Mouse (Mus musculus) MEL (cell line): Measurements from ENCODE around the gene Prkce. TPM values are rescaled to one million over a fixed set of nuclear protein-coding genes. Genes with fewer than 3 reads are reported as not detected.

Experiments used
- DNase-seq: peaks from one replicate; pipeline ENCODE4 v3.0.0; 2011; ENCODE audit warnings: low read depth, low spot score
- H3K27ac ChIP-seq: 2 replicates; pipeline ENCODE4 v1.5.1; 2012; ENCODE audit warnings: low read depth, mild to moderate bottlenecking, control low read depth, low read length, moderate library complexity; ENCODE audit not compliant: control insufficient read depth
- H3K27me3 ChIP-seq, 2 experiments: fragments of 150-350 bp in 1 of 2; sonication (generic) in 1 of 2; 2 replicates each; pipeline ENCODE4 v1.6.1; 2012; ENCODE audit warnings: low read length in 2 of 2, mild to moderate bottlenecking in 2 of 2, improper control_type of control experiment in 1 of 2, moderate library complexity in 1 of 2; ENCODE audit not compliant: insufficient read depth in 2 of 2, control insufficient read depth in 1 of 2
- H3K36me3 ChIP-seq, 2 experiments: 2 replicates each; pipeline ENCODE4 v1.6.1; 2012 to 2014; ENCODE audit warnings: low read length in 2 of 2, improper control_type of control experiment in 1 of 2, inconsistent platforms in 1 of 2, mild to moderate bottlenecking in 1 of 2; ENCODE audit not compliant: insufficient read depth in 2 of 2, control insufficient read depth in 1 of 2
- H3K4me1 ChIP-seq, 2 experiments: fragments of 150-350 bp in 1 of 2; sonication (generic) in 1 of 2; 2 replicates each; pipeline ENCODE4 v1.6.1; 2012; ENCODE audit warnings: low read length in 2 of 2, improper control_type of control experiment in 1 of 2, mild to moderate bottlenecking in 1 of 2; ENCODE audit not compliant: insufficient read depth in 2 of 2, control insufficient read depth in 1 of 2
- H3K4me3 ChIP-seq, 2 experiments: fragments of 150-350 bp in 1 of 2; sonication (generic) in 1 of 2; 2 replicates each; pipeline ENCODE4 v1.5.1; 2012; ENCODE audit warnings: low read depth in 2 of 2, low read length in 2 of 2, mild to moderate bottlenecking in 2 of 2, moderate library complexity in 2 of 2, control low read depth in 1 of 2, improper control_type of control experiment in 1 of 2; ENCODE audit not compliant: control insufficient read depth in 1 of 2, insufficient read depth in 1 of 2
- H3K79me2 ChIP-seq: 2 replicates; pipeline ENCODE4 v1.6.1; 2012; ENCODE audit warnings: mild to moderate bottlenecking, low read length, moderate library complexity; ENCODE audit not compliant: control insufficient read depth, poor library complexity, insufficient read depth
- H3K9ac ChIP-seq: 2 replicates; pipeline ENCODE4 v1.6.1; 2012; ENCODE audit warnings: low read depth, mild to moderate bottlenecking, control low read depth, low read length, moderate library complexity; ENCODE audit not compliant: control insufficient read depth, poor library complexity, severe bottlenecking
- H3K9me3 ChIP-seq: fragments of 150-350 bp; sonication (generic); replicated peaks from 2 replicates; pipeline ENCODE4 v1.6.1; 2012; ENCODE audit warnings: mild to moderate bottlenecking, low read length, improper control_type of control experiment, moderate library complexity; ENCODE audit not compliant: insufficient read depth
- BHLHE40 ChIP-seq: IDR thresholded peaks from 2 replicates; pipeline ENCODE4 v1.6.1; 2012; ENCODE audit warnings: low read depth, mild to moderate bottlenecking, inconsistent platforms, low read length, improper control_type of control experiment, borderline replicate concordance
- CHD2 ChIP-seq: IDR thresholded peaks from 2 replicates; pipeline ENCODE4 v1.6.1; 2011; ENCODE audit warnings: low read length, improper control_type of control experiment
- CTCF ChIP-seq, 3 experiments: IDR thresholded peaks in 2 of 3; conservative IDR thresholded peaks in 1 of 3; 2 replicates each; pipeline ENCODE4 v1.5.1; 2011 to 2012; ENCODE audit warnings: low read length in 3 of 3, low read depth in 2 of 3, mild to moderate bottlenecking in 2 of 3, improper control_type of control experiment in 1 of 3, inconsistent platforms in 1 of 3, mixed read lengths in 1 of 3, moderate library complexity in 1 of 3; ENCODE audit not compliant: control insufficient read depth in 1 of 3, insufficient read depth in 1 of 3, poor library complexity in 1 of 3, severe bottlenecking in 1 of 3
- ELF1 ChIP-seq: IDR thresholded peaks from 2 replicates; pipeline ENCODE4 v1.6.1; 2014; ENCODE audit warnings: low read depth, mild to moderate bottlenecking, inconsistent platforms, low read length, improper control_type of control experiment, moderate library complexity
- EP300 ChIP-seq, 2 experiments: IDR thresholded peaks; 2 replicates each; pipeline ENCODE4 v1.6.1; 2011; ENCODE audit warnings: improper control_type of control experiment in 2 of 2, low read length in 2 of 2, low read depth in 1 of 2, mild to moderate bottlenecking in 1 of 2
- ETS1 ChIP-seq: IDR thresholded peaks from 2 replicates; pipeline ENCODE4 v1.6.1; 2012; ENCODE audit warnings: low read depth, mild to moderate bottlenecking, inconsistent platforms, low read length, improper control_type of control experiment, moderate library complexity
- GATA1 ChIP-seq: IDR thresholded peaks from 2 replicates; pipeline ENCODE4 v1.6.1; 2011; ENCODE audit warnings: low read depth, low read length, improper control_type of control experiment
- JUND ChIP-seq: IDR thresholded peaks from 2 replicates; pipeline ENCODE4 v1.6.1; 2011; ENCODE audit warnings: low read depth, mild to moderate bottlenecking, improper control_type of control experiment, low read length
- MAFK ChIP-seq: IDR thresholded peaks from 2 replicates; pipeline ENCODE4 v1.6.1; 2011; ENCODE audit warnings: low read depth, mild to moderate bottlenecking, low read length, improper control_type of control experiment, borderline replicate concordance
- MAX ChIP-seq: IDR thresholded peaks from 2 replicates; pipeline ENCODE4 v1.6.1; 2011; ENCODE audit warnings: low read length, improper control_type of control experiment
- MAZ ChIP-seq: IDR thresholded peaks from 2 replicates; pipeline ENCODE4 v1.6.1; 2012; ENCODE audit warnings: low read depth, mild to moderate bottlenecking, inconsistent platforms, low read length, improper control_type of control experiment
- MEF2A ChIP-seq: IDR thresholded peaks from 2 replicates; pipeline ENCODE4 v1.6.1; 2014; ENCODE audit warnings: low read depth, mild to moderate bottlenecking, inconsistent platforms, low read length, improper control_type of control experiment; ENCODE audit not compliant: poor library complexity, insufficient replicate concordance, severe bottlenecking; ENCODE audit errors: extremely low read depth
- MXI1 ChIP-seq: IDR thresholded peaks from 2 replicates; pipeline ENCODE4 v1.6.1; 2011; ENCODE audit warnings: mild to moderate bottlenecking, low read depth, low read length, improper control_type of control experiment
- NELFE ChIP-seq: IDR thresholded peaks from 2 replicates; pipeline ENCODE4 v1.6.1; 2011; ENCODE audit warnings: low read depth, low read length, improper control_type of control experiment
- NRF1 ChIP-seq: IDR thresholded peaks from 2 replicates; pipeline ENCODE4 v1.6.1; 2014; ENCODE audit warnings: low read depth, mild to moderate bottlenecking, inconsistent platforms, low read length, improper control_type of control experiment, moderate library complexity; ENCODE audit not compliant: poor library complexity, insufficient read depth, severe bottlenecking
- POLR2A ChIP-seq, 2 experiments: IDR thresholded peaks; 2 replicates each; pipeline ENCODE4 v1.6.1; 2011 to 2012; ENCODE audit warnings: low read length in 2 of 2, mild to moderate bottlenecking in 2 of 2, control low read depth in 1 of 2, improper control_type of control experiment in 1 of 2, low read depth in 1 of 2, moderate library complexity in 1 of 2; ENCODE audit not compliant: control insufficient read depth in 1 of 2, insufficient read depth in 1 of 2, poor library complexity in 1 of 2
- POLR2AphosphoS5 ChIP-seq: IDR thresholded peaks from 2 replicates; pipeline ENCODE4 v1.6.1; 2012; ENCODE audit warnings: low read depth, borderline replicate concordance, mild to moderate bottlenecking, inconsistent platforms, low read length, moderate library complexity, mixed read lengths
- RAD21 ChIP-seq: IDR thresholded peaks from 2 replicates; pipeline ENCODE4 v1.6.1; 2011; ENCODE audit warnings: mild to moderate bottlenecking, low read depth, low read length, improper control_type of control experiment
- RCOR1 ChIP-seq: IDR thresholded peaks from 2 replicates; pipeline ENCODE4 v1.6.1; 2012; ENCODE audit warnings: low read depth, mild to moderate bottlenecking, inconsistent platforms, low read length, improper control_type of control experiment
- TAL1 ChIP-seq: IDR thresholded peaks from 2 replicates; pipeline ENCODE4 v1.6.1; 2012; ENCODE audit warnings: mild to moderate bottlenecking, inconsistent platforms, low read length, moderate library complexity, mixed read lengths
- USF2 ChIP-seq, 2 experiments: IDR thresholded peaks; 2 replicates each; pipeline ENCODE4 v1.6.1; 2011 to 2012; ENCODE audit warnings: improper control_type of control experiment in 2 of 2, low read length in 2 of 2, borderline replicate concordance in 1 of 2, inconsistent platforms in 1 of 2, low read depth in 1 of 2, mild to moderate bottlenecking in 1 of 2; ENCODE audit not compliant: insufficient read depth in 1 of 2
- ZKSCAN1 ChIP-seq: IDR thresholded peaks from 2 replicates; pipeline ENCODE4 v1.6.1; 2012; ENCODE audit warnings: low read depth, mild to moderate bottlenecking, inconsistent platforms, low read length, improper control_type of control experiment, moderate library complexity
- ZNF384 ChIP-seq: IDR thresholded peaks from 2 replicates; pipeline ENCODE4 v1.6.1; 2012; ENCODE audit warnings: low read depth, mild to moderate bottlenecking, inconsistent platforms, low read length, improper control_type of control experiment
- polyA plus RNA-seq, 2 experiments: library from polyadenylated mRNA; stranded (reverse) in 1 of 2; unstranded in 1 of 2; fragments of >175 nt in 1 of 2; fragments of >200 nt in 1 of 2; gene quantifications; 2 replicates each; pipeline versions ENCODE4 v1.2.1 to v1.2.4; 2012; ENCODE audit warnings: low replicate concordance in 2 of 2, low read depth in 1 of 2; ENCODE audit not compliant: insufficient read length in 2 of 2, insufficient read depth in 1 of 2, missing spikeins in 1 of 2
- total RNA-seq: library from RNA; depleted of rRNA; stranded (reverse); fragments of 300-350 nt; gene quantifications from 2 replicates; pipeline ENCODE4 v1.2.3, GENCODE M21; 2012

The Prkce gene
- total and polyA plus RNA-seq, 3 experiments = 3.0 to 5.3 TPM; not detected in 1

GRCm38 (mm10) chr17:86447101-86447598 lies 279.6 kb downstream of the Prkce start (continued):
- TF ChIP-seq POLR2A (IDR thresholded peaks at IDR 0.05; ENCODE audit: control insufficient read depth in 1 of 2, insufficient read depth in 1 of 2, low read depth in 1 of 2, low read length in 2 of 2, poor library complexity in 1 of 2) = peak in 1 of 2 experiments; percentile 24; a peak in 1 of 4 replicates
- no peak for TF ChIP-seq NELFE
- no peak for TF ChIP-seq ZKSCAN1
- TF ChIP-seq RAD21 = no peak
- no peak for TF ChIP-seq MAFK
- TF ChIP-seq ZNF384 = peak; percentile 96
- TF ChIP-seq MXI1 = peak; percentile 85
- TF ChIP-seq MEF2A = no peak
- peak; percentile 78 to 84 for TF ChIP-seq EP300 (IDR thresholded peaks at IDR 0.05; ENCODE audit: low read depth in 1 of 2, low read length in 2 of 2)
- peak; percentile 96 for TF ChIP-seq MAX
- TF ChIP-seq, all 39 proteins: peak for 16

GRCm38 (mm10) chr17:86452934-86453333 lies 285.3 kb downstream of the Prkce start:
- no peak for DNase-seq
- H3K4me1 ChIP-seq = peaks cover 0 to 3% of the 10 kb centered on the region in 2 experiments; a peak in 1 of 4 replicates
- H3K27ac ChIP-seq = no peak overlapping the region
- H3K79me2 ChIP-seq = no peaks in the 10 kb centered on the region
- H3K9ac ChIP-seq = no peak overlapping the region
- no peaks in the 10 kb centered on the region for H3K9me3 ChIP-seq
- H3K27me3 ChIP-seq = no peaks in the 10 kb centered on the region
- H3K4me3 ChIP-seq = no peak overlapping the region
- H3K36me3 ChIP-seq = no peaks in the 10 kb centered on the region
- TF ChIP-seq CTCF (IDR thresholded peaks at IDR 0.05 in 2 of 3, conservative IDR thresholded peaks at IDR 0.05 in 1 of 3; ENCODE audit: control insufficient read depth in 1 of 3, insufficient read depth in 1 of 3, low read depth in 2 of 3, low read length in 3 of 3, poor library complexity in 1 of 3, severe bottlenecking in 1 of 3) (no peak), EP300 (IDR thresholded peaks at IDR 0.05; ENCODE audit: low read depth in 1 of 2, low read length in 2 of 2) (no peak), JUND (no peak), ETS1 (no peak), BHLHE40 (no peak), MAZ (no peak), POLR2AphosphoS5 (no peak), USF2 (IDR thresholded peaks at IDR 0.05; ENCODE audit: borderline replicate concordance in 1 of 2, insufficient read depth in 1 of 2, low read depth in 1 of 2, low read length in 2 of 2) (no peak), GATA1 (no peak), NRF1 (no peak), RAD21 (no peak), ZNF384 (no peak), MXI1 (no peak), CHD2 (no peak), ZKSCAN1 (no peak), MEF2A (no peak), ELF1 (no peak), RCOR1 (no peak), TAL1 (no peak)
